Mouse (Mus musculus) bone marrow macrophage, adult 2 months (primary cell): ENCODE data around the gene Gper1.

Source experiments
- CTCF ChIP-seq: IDR thresholded peaks from 2 replicates; pipeline ENCODE4 v1.5.1; 2012; ENCODE audit warnings: low read depth, mild to moderate bottlenecking, low read length, moderate library complexity
- POLR2A ChIP-seq: IDR thresholded peaks from 2 replicates; pipeline ENCODE4 v1.6.1; 2012; ENCODE audit warnings: mild to moderate bottlenecking, low read depth, low read length, borderline replicate concordance

DNA sequence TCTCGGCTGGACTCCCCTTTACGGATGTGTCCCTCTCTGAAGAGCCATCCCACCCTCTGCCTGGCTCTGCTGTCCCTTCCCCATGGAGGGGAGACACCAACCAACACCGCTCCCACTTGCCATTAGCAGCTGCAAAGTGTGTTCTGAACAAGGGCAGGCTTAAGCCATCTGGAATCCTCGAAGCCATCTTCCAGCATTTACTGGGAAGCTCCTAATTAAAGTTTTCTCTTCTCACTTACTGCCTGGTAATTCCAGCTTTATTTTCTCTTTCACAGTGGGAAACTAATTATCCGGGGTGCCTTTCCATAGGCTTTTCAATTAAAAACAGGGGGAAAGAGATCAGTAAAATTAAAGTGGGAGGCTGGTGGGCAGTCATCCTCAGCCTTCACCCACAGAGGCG, 9.4 kb downstream of the Gper1 start:
- TF ChIP-seq CTCF: no peak
- no peak for TF ChIP-seq POLR2A
